30 mouse cellular contexts compared by ENCODE assay signal in the genomic region with DNA sequence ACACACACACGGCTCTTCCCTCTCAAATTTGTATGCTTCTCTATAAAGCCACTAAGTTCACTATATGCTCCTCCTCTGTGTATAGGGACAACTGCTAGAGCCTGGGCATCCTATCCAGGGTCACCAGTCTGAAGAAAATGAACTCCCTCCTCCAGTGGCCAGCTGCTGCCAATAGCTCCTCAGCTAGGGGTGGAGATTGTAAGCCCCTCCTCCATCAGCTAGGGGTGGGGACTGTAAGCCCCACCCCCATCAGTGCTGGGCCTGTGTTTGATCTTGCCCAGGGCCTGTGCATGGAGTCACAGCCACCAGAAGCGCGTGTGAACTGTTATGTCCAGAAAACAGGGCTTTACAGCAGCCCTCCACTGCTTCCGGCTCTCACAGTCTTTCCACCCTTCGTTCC. TPM values are rescaled to one million over a fixed set of nuclear protein-coding genes. Genes with fewer than 3 reads are reported as not detected.
DNase-seq lines count a peak whose midpoint lies in the region; ATAC-seq and TF ChIP-seq lines count a peak whose summit lies in the region.
"Had no signal": no experiment of that assay in that cellular context is flagged by ENCODE, and none has a peak within 500 bp of the region (broad histone marks: within the 10 kb centered on the region; RNA-seq: fewer than 3 reads in every experiment).

No protein-coding gene starts in this region.

- no peaks in the 10 kb centered on the region for H3K9me3 ChIP-seq in lung, embryonic 14.5 days (ENCODE audit: low read depth, low read length)
- H3K9me3 ChIP-seq: embryonic facial prominence, embryonic 10.5 days; embryonic facial prominence, embryonic 13.5 days; forebrain, embryonic 12.5 days; heart, embryonic 10.5 days; heart, embryonic 13.5 days had no signal

- no peak overlapping the region for H3K9ac ChIP-seq in lung, embryonic 14.5 days
- H3K9ac ChIP-seq: embryonic facial prominence, embryonic 13.5 days; forebrain, embryonic 12.5 days; heart, embryonic 13.5 days; hindbrain, embryonic 14.5 days had no signal

- no peak for ATAC-seq in lung, embryonic 14.5 days (ENCODE audit: insufficient read depth)
- ATAC-seq in megakaryocyte progenitor cell, adult 5-6 weeks (replicated peaks; ENCODE audit: poor library complexity): peak; percentile 52
- ATAC-seq: forebrain, embryonic 16.5 days; hindbrain, postnatal 0 days; inflammation-experienced regulatory T-cells, adult 6 months had no signal

- 74% methylated on average over 5 of the region's 5 CpGs for WGBS in lung, embryonic 14.5 days

- no peak for TF ChIP-seq CTCF in lung, embryonic 14.5 days (IDR thresholded peaks at IDR 0.05; ENCODE audit: low read depth)

- peak; percentile 40 for DNase-seq in lung, embryonic 14.5 days
- DNase-seq in lung, postnatal 10 days: no peak
- peak; percentile 48 for DNase-seq in ES-CJ7 (ENCODE audit: low read depth, low spot score)
- DNase-seq in ZHBTc4 (ENCODE audit: low read depth, low spot score): peak; percentile 85
- DNase-seq in spleen, adult 12 weeks (ENCODE audit: low spot score): no peak
- no peak for DNase-seq in gastrocnemius, postnatal 36 days
- no peak for DNase-seq in liver
- DNase-seq: adrenal gland, adult 2 months; adrenal gland, postnatal 14 days; cerebellum, adult 11 months; cerebellum, adult 2 months; cerebellum, adult 9-11 months; cerebellum, postnatal 25 days; embryo, embryonic 11 days; gastrocnemius, adult 2 months; gastrocnemius, postnatal 14 days; heart, adult 2 months; heart, postnatal 14 days; heart, postnatal 4 days had no signal

- no peaks in the 10 kb centered on the region for H3K36me3 ChIP-seq in lung, embryonic 14.5 days (ENCODE audit: insufficient read depth)
- H3K36me3 ChIP-seq: embryonic facial prominence, embryonic 10.5 days; embryonic facial prominence, embryonic 13.5 days; forebrain, embryonic 12.5 days; heart, embryonic 10.5 days; heart, embryonic 13.5 days had no signal

- H3K27me3 ChIP-seq in lung, embryonic 14.5 days (ENCODE audit: insufficient read depth, low read length): no peaks in the 10 kb centered on the region

- 0 out of 2 replicates have a peak, but pooled peaks cover 4% of the 10 kb centered on the region for H3K4me1 ChIP-seq in lung, embryonic 14.5 days (ENCODE audit: insufficient read depth)

- no peak overlapping the region for H3K4me3 ChIP-seq in lung, embryonic 14.5 days (ENCODE audit: low read depth, low read length)
- H3K4me3 ChIP-seq: embryonic facial prominence, embryonic 10.5 days; embryonic facial prominence, embryonic 13.5 days; erythroblast, embryonic 14.5 days; forebrain, embryonic 12.5 days; gastrocnemius, adult 2 months; heart, adult 2 months; heart, embryonic 10.5 days; heart, embryonic 13.5 days had no signal

- no peak overlapping the region for H3K27ac ChIP-seq in lung, embryonic 14.5 days (ENCODE audit: low read depth)
- H3K27ac ChIP-seq: embryonic facial prominence, embryonic 10.5 days; embryonic facial prominence, embryonic 13.5 days; forebrain, embryonic 12.5 days; gastrocnemius, adult 2 months; heart, adult 2 months; heart, embryonic 10.5 days; heart, embryonic 13.5 days; hindbrain, embryonic 14.5 days; hindbrain, postnatal 0 days had no signal

- H3K4me2 ChIP-seq in lung, embryonic 14.5 days: no peak overlapping the region
- H3K4me2 ChIP-seq: embryonic facial prominence, embryonic 13.5 days; forebrain, embryonic 12.5 days; heart, embryonic 13.5 days; hindbrain, embryonic 14.5 days had no signal

- intact Hi-C loops in gastrocnemius, postnatal 36 days (cut with DNase I): loop anchor here (2.0 to 5.0 kb wide), 2 partner anchors 296 to 465 kb away; no protein-coding TSS in a partner anchor

RNA-seq across cellular contexts. Expression of a gene that starts 3.9 kb away (rescaled TPM):
- polyA plus RNA-seq in lung, embryonic 14.5 days (2014; fragmentation: Nextera tagmentation; extraction: Ambion mirVana): 28.7 and 30.0 TPM in 2 replicates
- 0.32 and 0.66 TPM in 2 replicates for total RNA-seq in megakaryocyte progenitor cell, adult 5-6 weeks (2015)
- 0.08 and 0.71 TPM in 2 replicates for total RNA-seq in megakaryocyte progenitor cell, adult 5-6 weeks (2017)
- 1 to 10 TPM; 5.8 TPM for total RNA-seq in gastrocnemius, postnatal 36 days (2021)

Comparison
In these comparisons a context has a peak if more than half of its experiments do, and no peak if none do; other contexts are left out.
1. DNase-seq: peak in lung, embryonic 14.5 days (single experiment), ES-CJ7 (single experiment) and ZHBTc4 (single experiment); none in lung, postnatal 10 days (single experiment), spleen, adult 12 weeks (single experiment), gastrocnemius, postnatal 36 days (0 of 2) and liver (single experiment).
2. RNA of a gene that starts 3.9 kb away (total RNA-seq): 5.8 TPM in gastrocnemius, postnatal 36 days; 0.08 to 0.71 TPM in megakaryocyte progenitor cell, adult 5-6 weeks; every median in the first group is over 4 times any median in the second.